Mouse (Mus musculus): ENCODE results near the gene Tmem136. TPM values are rescaled to one million over a fixed set of nuclear protein-coding genes. Genes with fewer than 3 reads are reported as not detected.

Gene Tmem136
- polyA plus RNA-seq, 1 experiment from 2014 or later = 10.5 TPM

GRCm38 (mm10) chr9:43065231-43065630 lies 51.1 kb downstream of the Tmem136 start:
- H3K27me3 ChIP-seq (replicated peaks) = no peaks in the 10 kb centered on the region
- H3K36me3 ChIP-seq (replicated peaks) = no peaks in the 10 kb centered on the region
- H3K9ac ChIP-seq = no peak overlapping the region
- WGBS = 86% methylated on average over 4 of the region's 4 CpGs
- H3K4me1 ChIP-seq = peaks cover 45% of the 10 kb centered on the region
- no peak for ATAC-seq (replicated peaks)
- no peak overlapping the region for H3K4me2 ChIP-seq
- H3K27ac ChIP-seq = no peak overlapping the region
- no peaks in the 10 kb centered on the region for H3K9me3 ChIP-seq
- no peak overlapping the region for H3K4me3 ChIP-seq

- ATAC-seq (replicated peaks) = no peak
- H3K9ac ChIP-seq = no peak overlapping the region
- no peak overlapping the region for H3K4me2 ChIP-seq
- H3K4me1 ChIP-seq = peaks cover 19% of the 10 kb centered on the region
- H3K27me3 ChIP-seq (replicated peaks) = no peaks in the 10 kb centered on the region
- H3K4me3 ChIP-seq = no peak overlapping the region
- 78% methylated on average over 1 of the region's 1 CpGs for WGBS
- H3K36me3 ChIP-seq (replicated peaks) = no peaks in the 10 kb centered on the region
- H3K9me3 ChIP-seq = no peaks in the 10 kb centered on the region
- no peak overlapping the region; the same call in 1 of the 2 replicates for H3K27ac ChIP-seq
Measured at GRCm38 (mm10) chr9:43061545-43061944, 54.8 kb downstream of the Tmem136 start.

Other genes starting within 250 kb of the Tmem136 start
- gene Grik4, start 172.1 kb downstream of the Tmem136 start, polyA plus RNA-seq (2015; fragmentation: Nextera tagmentation; extraction: Ambion mirVana) = 9.6 and 11.2 TPM in 2 replicates
- gene Arhgef12, start 9.3 kb downstream of the Tmem136 start, polyA plus RNA-seq (2015; fragmentation: Nextera tagmentation; extraction: Ambion mirVana) = 24.8 and 29.1 TPM in 2 replicates
- gene Pou2f3, start 93.8 kb upstream of the Tmem136 start, polyA plus RNA-seq (2015; fragmentation: Nextera tagmentation; extraction: Ambion mirVana) = 0.08 and 0.14 TPM in 2 replicates
- gene Oaf, start 123.3 kb upstream of the Tmem136 start, polyA plus RNA-seq (2015; fragmentation: Nextera tagmentation; extraction: Ambion mirVana) = 5.1 and 6.4 TPM in 2 replicates
- gene Trim29, start 194.3 kb upstream of the Tmem136 start, polyA plus RNA-seq (2015; fragmentation: Nextera tagmentation; extraction: Ambion mirVana) = 0.62 TPM in 1 of 2 replicates, not detected in the other

Data from midbrain, embryonic 15.5 days (tissue).